Mouse (Mus musculus) intestine, postnatal 0 days (tissue): ENCODE results near the gene Slf2. TPM values are rescaled to one million over a fixed set of nuclear protein-coding genes. Genes with fewer than 3 reads are reported as not detected.
A peak's percentile ranks its signal among the peaks of the same experiment; 100 is the strongest.

Experiments used
- ATAC-seq: fragments of 200-750 bp; cut with Nextera tagmentation; 2 replicates; pipeline ENCODE4 v1.8.0; 2017; ENCODE audit warnings: mild to moderate bottlenecking, moderate TSS enrichment, moderate library complexity
- H3K27ac ChIP-seq: fragments of 300-500 bp; sonication (generic); 2 replicates; pipeline ENCODE4 v1.5.1; 2014; ENCODE audit warnings: mild to moderate bottlenecking, low read depth, low read length, moderate library complexity
- H3K27me3 ChIP-seq: fragments of 300-500 bp; sonication (generic); replicated peaks from 2 replicates; pipeline ENCODE4 v1.6.1; 2014; ENCODE audit warnings: low read length, mixed read lengths; ENCODE audit not compliant: control insufficient read depth, insufficient read depth
- H3K36me3 ChIP-seq: fragments of 300-500 bp; sonication (generic); 2 replicates; pipeline ENCODE4 v1.6.1; 2014; ENCODE audit warnings: mild to moderate bottlenecking, moderate library complexity; ENCODE audit not compliant: control insufficient read depth, insufficient read depth
- H3K4me1 ChIP-seq: fragments of 300-500 bp; sonication (generic); replicated peaks from 2 replicates; pipeline ENCODE4 v1.6.1; 2014; ENCODE audit warnings: antibody characterized with exemption, low read length, mixed read lengths; ENCODE audit not compliant: control insufficient read depth, insufficient read depth
- H3K4me2 ChIP-seq: fragments of 300-500 bp; sonication (generic); replicated peaks from 2 replicates; pipeline ENCODE4 v1.6.1; 2014; ENCODE audit warnings: low read depth, mild to moderate bottlenecking, moderate library complexity
- H3K4me3 ChIP-seq: fragments of 300-500 bp; sonication (generic); 2 replicates; pipeline ENCODE4 v1.5.1; 2014; ENCODE audit warnings: low read depth, low read length
- H3K9ac ChIP-seq: fragments of 300-500 bp; sonication (generic); 2 replicates; pipeline ENCODE4 v1.6.1; 2014; ENCODE audit warnings: mild to moderate bottlenecking, low read depth, low read length
- H3K9me3 ChIP-seq: fragments of 300-500 bp; sonication (generic); 2 replicates; pipeline ENCODE4 v1.6.1; 2016; ENCODE audit warnings: mixed run types; ENCODE audit not compliant: control insufficient read depth
- CTCF ChIP-seq: sonication (generic); IDR thresholded peaks from 2 replicates; pipeline ENCODE4 v1.5.1; 2016; ENCODE audit warnings: low read depth, mild to moderate bottlenecking, control low read depth, antibody characterized with exemption, moderate library complexity
- WGBS: fragments of 180-500 bp; shearing (Covaris S2); extraction: QIAGEN DNeasy Blood & Tissue Kit; methylation state at CpG from one replicate; pipeline ENCODE4 v1.1.7; 2014; 5-methylcytosine and 5-hydroxymethylcytosine counted together
- polyA plus RNA-seq: library from polyadenylated mRNA; unstranded; fragments of >200 nt; fragmentation: Nextera tagmentation; extraction: Ambion mirVana; gene quantifications from 2 replicates; pipeline ENCODE4 v1.2.1, GENCODE M21; 2015

Slf2 gene
- polyA plus RNA-seq, 1 experiment from 2014 or later = 11.4 TPM

GRCm38 (mm10) chr19:44899104-44899793 lies 31.7 kb upstream of the Slf2 start:
- peak overlapping the region; percentile 17; the same call in 1 of the 2 replicates for H3K27ac ChIP-seq
- no peak overlapping the region for H3K4me2 ChIP-seq
- no peak overlapping the region for H3K4me3 ChIP-seq
- 18% methylated on average over 9 of the region's 9 CpGs for WGBS
- H3K36me3 ChIP-seq = no peaks in the 10 kb centered on the region
- H3K9me3 ChIP-seq = no peaks in the 10 kb centered on the region
- ATAC-seq = peak; percentile 52; the same call in 1 of the 2 replicates
- H3K9ac ChIP-seq = no peak overlapping the region
- no peak for TF ChIP-seq CTCF
- H3K27me3 ChIP-seq = no peaks in the 10 kb centered on the region; the same call in 1 of the 2 replicates
- peaks cover 19% of the 10 kb centered on the region for H3K4me1 ChIP-seq

- H3K27me3 ChIP-seq = no peaks in the 10 kb centered on the region
- H3K4me3 ChIP-seq = no peak overlapping the region
- H3K27ac ChIP-seq = peak overlapping the region; percentile 17; the same call in 1 of the 2 replicates
- no peak overlapping the region for H3K4me2 ChIP-seq
- no peaks in the 10 kb centered on the region for H3K9me3 ChIP-seq
- TF ChIP-seq CTCF = no peak
- no peaks in the 10 kb centered on the region for H3K36me3 ChIP-seq
- ATAC-seq = no peak; the same call in 1 of the 2 replicates
- WGBS = 54% methylated on average over 22 of the region's 22 CpGs
- peaks cover 19% of the 10 kb centered on the region for H3K4me1 ChIP-seq
- H3K9ac ChIP-seq = no peak overlapping the region
These were observed 30.8 kb upstream of the Slf2 start for GRCm38 (mm10) chr19:44899947-44900773.

GRCm38 (mm10) chr19:44901047-44901446 lies 29.9 kb upstream of the Slf2 start:
- no peak overlapping the region for H3K4me3 ChIP-seq
- H3K27ac ChIP-seq = no peak overlapping the region
- no peak overlapping the region for H3K9ac ChIP-seq
- WGBS = 62% methylated on average over 3 of the region's 3 CpGs
- H3K27me3 ChIP-seq = no peaks in the 10 kb centered on the region
- ATAC-seq = no peak
- no peaks in the 10 kb centered on the region for H3K9me3 ChIP-seq
- no peak for TF ChIP-seq CTCF
- no peaks in the 10 kb centered on the region for H3K36me3 ChIP-seq
- H3K4me1 ChIP-seq = peaks cover 19% of the 10 kb centered on the region
- H3K4me2 ChIP-seq = no peak overlapping the region

- Histone ChIP-seq H3K36me3 (no peaks in the 10 kb centered on the region), H3K4me3 (no peak overlapping the region), H3K4me2 (no peak overlapping the region), H3K4me1 (peaks cover 22% of the 10 kb centered on the region), H3K9ac (no peak overlapping the region), H3K9me3 (no peaks in the 10 kb centered on the region), H3K27me3 (no peaks in the 10 kb centered on the region), H3K27ac (no peak overlapping the region)
- no peak for TF ChIP-seq CTCF
- ATAC-seq = no peak
- WGBS = 41% methylated on average over 4 of the region's 4 CpGs
These were observed 28.6 kb upstream of the Slf2 start for GRCm38 (mm10) chr19:44902324-44902723.

- H3K4me2 ChIP-seq = no peak overlapping the region
- ATAC-seq = no peak
- no peak overlapping the region for H3K27ac ChIP-seq
- no peak overlapping the region for H3K9ac ChIP-seq
- peaks cover 25% of the 10 kb centered on the region for H3K4me1 ChIP-seq
- no peak overlapping the region for H3K4me3 ChIP-seq
- H3K9me3 ChIP-seq = no peaks in the 10 kb centered on the region
- no peaks in the 10 kb centered on the region for H3K36me3 ChIP-seq
- no peak for TF ChIP-seq CTCF
- 80% methylated on average over 6 of the region's 6 CpGs for WGBS
- H3K27me3 ChIP-seq = no peaks in the 10 kb centered on the region
These were observed 27.5 kb upstream of the Slf2 start for GRCm38 (mm10) chr19:44903343-44904000.

- no peaks in the 10 kb centered on the region for H3K36me3 ChIP-seq
- no peak overlapping the region for H3K4me3 ChIP-seq
- no peak for TF ChIP-seq CTCF
- no peaks in the 10 kb centered on the region for H3K27me3 ChIP-seq
- H3K27ac ChIP-seq = no peak overlapping the region
- H3K4me2 ChIP-seq = no peak overlapping the region
- no peak for ATAC-seq
- no peaks in the 10 kb centered on the region for H3K9me3 ChIP-seq
- H3K9ac ChIP-seq = no peak overlapping the region
- peaks cover 19% of the 10 kb centered on the region for H3K4me1 ChIP-seq
- WGBS = 56% methylated on average over 6 of the region's 6 CpGs
These were observed 26.7 kb upstream of the Slf2 start for GRCm38 (mm10) chr19:44904141-44904720.
